Mouse (Mus musculus) cerebral cortex, adult 2 months (tissue): Measurements from ENCODE around the gene Epp13.

Experiments used
- WGBS: fragments of 180-500 bp; shearing (Covaris S2); methylation state at CpG from one replicate; pipeline ENCODE4 v1.1.7; 2018; 5-methylcytosine and 5-hydroxymethylcytosine counted together

The Epp13 gene

DNA sequence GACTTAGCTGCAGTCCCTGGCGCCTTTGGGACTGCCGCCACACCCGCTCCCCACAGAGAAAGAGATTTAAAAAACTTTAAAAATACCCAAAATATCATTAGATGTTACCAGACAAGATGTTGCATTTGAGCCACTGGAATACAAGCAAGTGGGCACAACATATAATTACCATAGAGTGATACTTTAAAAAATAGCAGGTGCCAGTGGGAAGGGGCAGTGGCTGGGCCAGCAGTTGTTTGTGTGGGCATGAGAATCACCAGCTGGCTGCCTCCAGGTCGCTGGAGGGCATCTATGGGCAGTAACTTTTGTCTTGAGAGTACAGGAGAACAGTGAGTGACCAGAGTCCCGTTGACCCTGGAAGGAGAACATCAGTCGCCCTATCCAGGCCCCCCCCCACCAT lies at the start of gene Epp13:
Gene Epp13 (plus strand): TSS at position 301 of the 400 bp plus-strand sequence.
- 86% methylated on average over 6 of the region's 6 CpGs for WGBS

DNA sequence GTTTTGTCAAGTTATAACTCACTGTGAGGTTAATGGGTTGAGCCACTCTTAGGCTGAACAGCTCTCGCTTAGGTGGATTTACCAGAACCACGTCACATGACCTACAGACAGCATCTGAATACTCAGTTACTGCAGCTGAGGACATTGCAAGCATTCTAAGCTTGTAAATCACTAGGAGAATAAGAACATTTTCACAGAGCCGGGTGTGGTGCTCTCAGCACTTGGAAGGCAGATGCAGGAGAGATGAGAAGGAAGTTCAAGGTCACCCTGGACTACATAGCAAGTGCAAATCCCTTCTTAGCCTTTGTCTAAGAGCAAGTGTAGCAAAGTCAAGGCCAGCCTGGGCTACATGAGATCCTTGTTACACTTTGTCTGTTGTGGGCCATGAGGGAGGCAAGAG lies 48.3 kb upstream of the Epp13 start:
- WGBS = 84% methylated on average over 3 of the region's 3 CpGs

- WGBS = 50% methylated on average over 5 of the region's 5 CpGs
Measured at GRCm38 (mm10) chr7:6213144-6213543, 39.4 kb upstream of the Epp13 start.

DNA sequence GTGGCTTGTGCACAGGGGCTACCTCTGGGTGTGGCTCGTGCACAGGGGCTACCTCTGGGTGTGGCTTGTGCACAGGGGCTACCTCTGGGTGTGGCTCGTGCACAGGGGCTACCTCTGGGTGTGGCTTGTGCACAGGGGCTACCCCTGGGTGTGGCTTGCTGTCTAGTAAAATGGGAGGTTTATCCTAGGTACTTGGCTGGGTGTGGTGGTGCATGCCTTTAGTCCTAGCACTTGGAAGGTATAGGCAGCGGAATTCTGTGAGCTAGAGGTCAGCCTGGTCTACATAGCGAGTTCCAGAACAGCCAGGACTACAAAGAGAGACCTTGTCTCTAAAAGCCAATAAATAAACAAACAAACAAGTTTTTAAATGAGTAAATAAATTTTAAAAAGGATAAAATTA lies 37.8 kb upstream of the Epp13 start:
- 78% methylated on average over 4 of the region's 4 CpGs for WGBS

GRCm38 (mm10) chr7:6220147-6220546 lies 32.4 kb upstream of the Epp13 start:
- 43% methylated on average over 3 of the region's 3 CpGs for WGBS

GRCm38 (mm10) chr7:6221978-6222377 lies 30.5 kb upstream of the Epp13 start, which contains the start of gene Zscan5b:
Zscan5b (plus strand) TSS chr7:6222278.
- 92% methylated on average over 12 of the region's 12 CpGs for WGBS

GRCm38 (mm10) chr7:6228491-6228890 lies 24.0 kb upstream of the Epp13 start:
- WGBS = 51% methylated on average over 8 of the region's 8 CpGs

DNA sequence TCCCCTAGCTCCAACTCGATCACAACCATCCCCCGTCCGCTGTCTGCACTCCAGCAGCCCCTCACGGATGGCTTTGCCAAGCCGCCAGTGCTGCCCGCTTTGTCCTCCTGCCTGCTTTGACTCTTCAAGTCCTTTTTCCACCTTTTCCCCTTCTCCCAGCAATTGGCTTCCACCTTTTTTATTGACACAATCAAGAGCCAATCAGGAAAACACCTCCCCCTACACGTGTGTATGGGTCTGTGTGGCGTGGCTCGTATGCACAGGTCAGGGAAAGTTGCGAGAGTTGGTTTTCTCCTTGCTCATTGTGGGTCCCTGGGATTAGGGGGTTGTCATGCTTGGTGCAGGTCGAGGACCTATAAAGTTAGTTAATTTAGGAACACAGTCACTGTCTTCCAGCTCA lies 12.7 kb upstream of the Epp13 start:
- WGBS = 40% methylated on average over 11 of the region's 11 CpGs

GRCm38 (mm10) chr7:6240841-6241425 lies 11.6 kb upstream of the Epp13 start:
- WGBS = 25% methylated on average over 1 of the region's 1 CpGs

- 58% methylated on average over 11 of the region's 11 CpGs for WGBS
Measured at GRCm38 (mm10) chr7:6244361-6245292, 7.9 kb upstream of the Epp13 start.

GRCm38 (mm10) chr7:6254451-6254850 lies 1.9 kb downstream of the Epp13 start:
- 77% methylated on average over 5 of the region's 5 CpGs for WGBS

DNA sequence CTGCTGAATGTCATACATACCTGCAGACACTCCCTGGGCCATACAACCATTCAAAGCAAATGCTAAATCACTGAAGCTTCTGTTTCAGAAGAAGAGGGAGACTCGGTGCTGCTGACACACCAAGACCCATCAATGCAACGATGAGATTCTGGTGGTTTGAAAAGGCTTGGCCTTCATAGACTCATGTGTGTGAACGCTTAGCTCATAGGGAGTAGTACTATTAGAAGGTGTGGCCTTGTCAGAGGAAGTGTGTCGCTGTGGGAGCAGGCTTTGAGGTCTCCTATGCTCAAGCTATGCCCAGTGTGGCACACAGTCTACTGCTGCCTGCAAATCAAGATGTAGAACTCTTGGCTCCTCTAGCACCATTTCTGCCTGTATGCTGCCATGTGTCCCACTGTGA lies 4.9 kb downstream of the Epp13 start:
- WGBS = 84% methylated on average over 4 of the region's 4 CpGs

GRCm38 (mm10) chr7:6258232-6259220 lies 6.0 kb downstream of the Epp13 start:
- WGBS = 39% methylated on average over 16 of the region's 16 CpGs

DNA sequence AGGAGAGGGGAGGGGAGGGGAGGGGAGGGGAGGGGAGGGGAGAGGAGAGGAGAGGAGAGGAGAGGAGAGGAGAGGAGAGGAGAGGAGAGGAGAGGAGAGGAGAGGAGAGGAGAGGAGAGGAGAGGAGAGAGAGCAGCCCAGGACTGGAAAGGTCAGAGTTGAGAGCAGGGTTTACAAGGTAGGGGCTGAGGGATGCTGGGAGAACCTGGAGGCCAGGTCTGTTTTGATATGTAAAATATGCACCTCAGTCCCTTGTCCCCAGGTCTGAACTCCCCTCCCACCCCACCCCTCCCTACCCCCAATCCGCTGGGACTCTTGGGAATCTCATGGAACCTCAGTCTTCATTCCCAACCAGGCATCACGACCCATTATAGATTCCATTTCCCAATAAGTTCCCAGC lies 7.5 kb downstream of the Epp13 start:
- 50% methylated on average over 2 of the region's 2 CpGs for WGBS

- WGBS = 85% methylated on average over 3 of the region's 3 CpGs
Measured at GRCm38 (mm10) chr7:6262120-6262519, 9.6 kb downstream of the Epp13 start.

- 86% methylated on average over 4 of the region's 4 CpGs for WGBS
Measured at GRCm38 (mm10) chr7:6262984-6263383, 10.5 kb downstream of the Epp13 start.

- WGBS = 57% methylated on average over 8 of the region's 8 CpGs
Measured at GRCm38 (mm10) chr7:6265695-6266094, 13.2 kb downstream of the Epp13 start.

DNA sequence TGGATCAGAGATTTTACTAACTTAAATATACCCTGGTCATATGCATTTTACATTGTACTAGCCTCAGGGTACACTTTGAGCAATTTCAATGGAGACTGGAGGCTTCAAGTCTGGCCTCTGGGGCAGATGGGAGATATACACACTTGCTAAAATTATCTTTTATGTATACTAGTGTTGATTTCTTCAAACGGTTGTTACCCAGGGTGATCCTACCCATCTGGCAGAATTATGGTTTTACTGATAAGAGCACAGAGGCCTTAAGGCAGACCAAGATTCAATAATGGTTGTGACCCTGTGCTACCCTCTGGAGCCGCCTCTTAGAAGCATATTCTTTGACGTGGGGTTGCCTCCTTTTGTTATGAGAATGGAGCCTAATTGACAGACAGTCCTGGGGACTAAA lies 25.4 kb downstream of the Epp13 start:
- WGBS = 69% methylated on average over 3 of the region's 3 CpGs

GRCm38 (mm10) chr7:6282749-6283148 lies 30.2 kb downstream of the Epp13 start:
- 0% methylated on average over 1 of the region's 1 CpGs for WGBS

DNA sequence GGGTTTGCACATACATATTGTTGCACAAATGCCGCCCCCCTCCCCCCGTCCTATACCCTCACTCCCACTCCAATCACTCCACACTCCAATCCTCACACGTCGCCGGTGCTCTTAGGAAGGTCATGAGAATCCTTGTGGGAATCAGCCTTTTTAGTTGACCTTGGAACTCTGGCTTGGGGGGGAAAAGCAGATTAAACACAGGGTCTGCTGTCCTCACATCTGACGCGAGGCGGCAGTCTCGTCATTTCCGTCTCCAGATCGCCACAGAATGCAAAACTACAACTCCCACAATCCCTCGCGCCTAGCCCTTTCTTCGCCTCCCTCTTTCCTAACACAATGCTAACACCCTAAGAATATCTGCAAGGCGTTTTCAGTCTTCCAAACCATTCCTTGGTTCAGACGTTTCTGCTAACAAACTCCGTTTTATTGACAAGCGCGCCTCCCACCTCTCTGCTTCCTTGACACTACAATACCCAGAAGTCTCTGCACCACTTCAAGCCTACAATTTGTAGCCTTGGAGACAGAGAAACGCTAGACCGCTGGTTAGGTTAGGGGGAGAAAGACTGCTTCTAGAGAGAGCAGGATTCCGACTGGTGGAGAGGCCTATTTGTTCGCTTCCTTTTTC lies 31.1 kb downstream of the Epp13 start:
- under 1% methylated on average over 23 of the region's 23 CpGs for WGBS

GRCm38 (mm10) chr7:6284442-6285012 lies 32.0 kb downstream of the Epp13 start:
- WGBS = 84% methylated on average over 4 of the region's 4 CpGs
